18 mouse cellular contexts compared by ENCODE assay signal in the genomic region with DNA sequence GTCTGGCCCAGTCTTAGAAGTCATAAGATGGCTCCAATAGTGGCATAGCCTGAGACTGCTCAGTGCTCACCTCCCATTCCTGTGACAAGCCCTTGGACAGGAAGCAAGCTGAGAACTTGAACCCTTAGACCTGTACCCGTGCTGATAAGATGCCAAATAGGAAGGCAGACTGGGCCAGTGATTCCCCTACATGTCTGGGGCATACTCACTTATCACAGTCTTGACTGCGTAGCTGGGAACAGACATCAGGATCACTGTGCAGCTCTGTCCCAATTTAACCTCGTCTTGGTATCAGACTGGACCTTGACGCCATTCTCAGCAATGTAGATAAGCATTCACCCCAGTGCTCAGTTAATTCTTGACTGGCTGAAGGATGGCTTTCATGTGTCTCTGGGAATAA. TPM values are rescaled to one million over a fixed set of nuclear protein-coding genes. Genes with fewer than 3 reads are reported as not detected.
DNase-seq lines count a peak whose midpoint lies in the region; ATAC-seq and TF ChIP-seq lines count a peak whose summit lies in the region.
"Had no signal": no experiment of that assay in that cellular context is flagged by ENCODE, and none has a peak within 500 bp of the region (broad histone marks: within the 10 kb centered on the region; RNA-seq: fewer than 3 reads in every experiment).

No protein-coding gene starts in this region.

- H3K9me3 ChIP-seq in liver, embryonic 13.5 days (replicated peaks), result no peaks in the 10 kb centered on the region
- H3K9me3 ChIP-seq in liver, postnatal 0 days (ENCODE audit: low read length), result no peaks in the 10 kb centered on the region
- H3K9me3 ChIP-seq: embryonic facial prominence, embryonic 13.5 days; forebrain, embryonic 13.5 days; hindbrain, embryonic 15.5 days had no signal

- no peak overlapping the region for H3K9ac ChIP-seq in liver, embryonic 13.5 days
- H3K9ac ChIP-seq in liver, postnatal 0 days (replicated peaks), result no peak overlapping the region
- H3K9ac ChIP-seq: embryonic facial prominence, embryonic 13.5 days; forebrain, embryonic 13.5 days; forebrain, postnatal 0 days; heart, embryonic 13.5 days; hindbrain, embryonic 15.5 days had no signal

- WGBS in liver, embryonic 13.5 days (ENCODE audit: insufficient replicate concordance), result 15% methylated on average over 4 of the region's 4 CpGs
- WGBS in liver, postnatal 0 days (ENCODE audit: insufficient replicate concordance), result 53% methylated on average over 4 of the region's 4 CpGs
- 20% methylated on average over 4 of the region's 4 CpGs for WGBS in small intestine, adult 2 months

- TF ChIP-seq POLR2A in testis, adult 2 months (IDR thresholded peaks at IDR 0.05; ENCODE audit: control insufficient read depth, low read depth, low read length), result no peak
- no peak for TF ChIP-seq POLR2A in small intestine, adult 2 months (IDR thresholded peaks at IDR 0.05; ENCODE audit: low read depth, low read length)

- TF ChIP-seq EP300 in liver, postnatal 0 days (IDR thresholded peaks at IDR 0.05; ENCODE audit: low read depth), result no peak

- no peak overlapping the region for H3K4me3 ChIP-seq in gastrocnemius, adult 2 months
- H3K4me3 ChIP-seq in liver, embryonic 13.5 days (replicated peaks), result no peak overlapping the region
- no peak overlapping the region for H3K4me3 ChIP-seq in liver, postnatal 0 days (ENCODE audit: low read depth, low read length)
- no peak overlapping the region for H3K4me3 ChIP-seq in testis, adult 2 months (ENCODE audit: control insufficient read depth, low read depth, low read length)
- no peak overlapping the region for H3K4me3 ChIP-seq in small intestine, adult 2 months (ENCODE audit: low read depth, low read length)
- H3K4me3 ChIP-seq: embryonic facial prominence, embryonic 13.5 days; forebrain, embryonic 13.5 days; heart, adult 2 months; heart, embryonic 13.5 days; hindbrain, embryonic 15.5 days had no signal

- no peaks in the 10 kb centered on the region for H3K36me3 ChIP-seq in liver, embryonic 13.5 days
- no peaks in the 10 kb centered on the region for H3K36me3 ChIP-seq in liver, postnatal 0 days (replicated peaks; ENCODE audit: insufficient read depth, low read length)
- H3K36me3 ChIP-seq in testis, adult 2 months (ENCODE audit: control insufficient read depth, insufficient read depth, low read length), result no peaks in the 10 kb centered on the region
- H3K36me3 ChIP-seq in small intestine, adult 2 months (ENCODE audit: control insufficient read depth, insufficient read depth, low read length), result no peaks in the 10 kb centered on the region; the same call in 1 of the 2 replicates
- H3K36me3 ChIP-seq: embryonic facial prominence, embryonic 13.5 days; heart, embryonic 13.5 days had no signal

- H3K4me1 ChIP-seq in liver, embryonic 13.5 days (replicated peaks), result peaks cover 18% of the 10 kb centered on the region
- peaks cover 7% of the 10 kb centered on the region; the same call in 1 of the 2 replicates for H3K4me1 ChIP-seq in liver, postnatal 0 days (ENCODE audit: insufficient read depth)
- H3K4me1 ChIP-seq in testis, adult 2 months (ENCODE audit: control insufficient read depth, insufficient read depth, low read length), result no peaks in the 10 kb centered on the region
- H3K4me1 ChIP-seq in small intestine, adult 2 months (ENCODE audit: control insufficient read depth, insufficient read depth, insufficient read length, low read length), result peaks cover 29% of the 10 kb centered on the region; the same call in 1 of the 2 replicates
- H3K4me1 ChIP-seq: embryonic facial prominence, embryonic 13.5 days; forebrain, embryonic 13.5 days; hindbrain, embryonic 15.5 days had no signal

- no peak for DNase-seq in gastrocnemius, adult 2 months
- no peak for DNase-seq in gastrocnemius, postnatal 4 days (ENCODE audit: low spot score in 2 of 2)
- no peak for DNase-seq in liver, embryonic 13.5 days
- no peak for DNase-seq in liver, postnatal 0 days
- DNase-seq in testis, postnatal 14 days (ENCODE audit: low spot score), result no peak
- DNase-seq in thymus, postnatal 0 days (ENCODE audit: low spot score), result no peak
- DNase-seq: cerebellum, adult 8-10 months; cerebellum, postnatal 36 days; forebrain, postnatal 0 days; gastrocnemius, postnatal 10 days; heart, adult 2 months; heart, postnatal 36 days had no signal

- H3K27me3 ChIP-seq in liver, embryonic 13.5 days, result no peaks in the 10 kb centered on the region
- H3K27me3 ChIP-seq in liver, postnatal 0 days (ENCODE audit: insufficient read depth, low read length), result no peaks in the 10 kb centered on the region
- no peaks in the 10 kb centered on the region for H3K27me3 ChIP-seq in testis, adult 2 months (ENCODE audit: control insufficient read depth, insufficient read depth, low read length)
- no peaks in the 10 kb centered on the region for H3K27me3 ChIP-seq in small intestine, adult 2 months (ENCODE audit: control insufficient read depth, insufficient read depth, low read length)
- H3K27me3 ChIP-seq: embryonic facial prominence, embryonic 13.5 days; forebrain, embryonic 13.5 days; heart, embryonic 13.5 days; hindbrain, embryonic 15.5 days had no signal

- H3K4me2 ChIP-seq in liver, embryonic 13.5 days, result no peak overlapping the region
- no peak overlapping the region for H3K4me2 ChIP-seq in liver, postnatal 0 days (ENCODE audit: low read depth, low read length)
- H3K4me2 ChIP-seq: embryonic facial prominence, embryonic 13.5 days; forebrain, embryonic 13.5 days; heart, embryonic 13.5 days; hindbrain, embryonic 15.5 days had no signal

- no peak for TF ChIP-seq CTCF in gastrocnemius, adult 2 months (IDR thresholded peaks at IDR 0.05)
- no peak for TF ChIP-seq CTCF in liver, postnatal 0 days (IDR thresholded peaks at IDR 0.05; ENCODE audit: low read depth)
- no peak for TF ChIP-seq CTCF in testis, adult 2 months (IDR thresholded peaks at IDR 0.05; ENCODE audit: control insufficient read depth, insufficient read depth, insufficient replicate concordance, low read depth, low read length)
- TF ChIP-seq CTCF in small intestine, adult 2 months (IDR thresholded peaks at IDR 0.05; ENCODE audit: extremely low read depth, insufficient read length, insufficient replicate concordance, low read depth, low read length), result no peak

- H3K27ac ChIP-seq in gastrocnemius, adult 2 months, result peak overlapping the region; percentile 81
- no peak overlapping the region for H3K27ac ChIP-seq in liver, embryonic 13.5 days
- H3K27ac ChIP-seq in liver, postnatal 0 days (ENCODE audit: low read depth), result no peak overlapping the region
- H3K27ac ChIP-seq in testis, adult 2 months (ENCODE audit: control insufficient read depth, insufficient read depth, low read depth, low read length), result peak overlapping the region; percentile 54
- peak overlapping the region; percentile 58; the same call in 1 of the 2 replicates for H3K27ac ChIP-seq in small intestine, adult 2 months (ENCODE audit: insufficient read depth, low read depth, low read length)
- H3K27ac ChIP-seq: embryonic facial prominence, embryonic 13.5 days; forebrain, embryonic 13.5 days; heart, adult 2 months; heart, embryonic 13.5 days; hindbrain, embryonic 15.5 days had no signal

- ATAC-seq in liver, embryonic 13.5 days (ENCODE audit: low read depth), result peak; percentile 47
- no peak for ATAC-seq in liver, postnatal 0 days
- ATAC-seq: forebrain, embryonic 13.5 days; forebrain, postnatal 0 days had no signal

- intact Hi-C loops in gastrocnemius, adult 2 months (cut with DNase I), result no loop called here

RNA-seq across cellular contexts. Expression of a gene that starts 29.9 kb away (rescaled TPM):
- 1 to 10 TPM; 4.6 to 8.6 TPM for total RNA-seq in gastrocnemius, adult 2 months (2021)
- 1 to 10 TPM; 7.7 to 8.0 TPM for total RNA-seq in gastrocnemius, postnatal 4 days (2021)
- polyA plus RNA-seq in liver, embryonic 13.5 days (2015; fragmentation: Nextera tagmentation; extraction: Ambion mirVana), result 2.5 and 3.5 TPM in 2 replicates
- 2.9 and 3.6 TPM in 2 replicates for polyA plus RNA-seq in liver, postnatal 0 days (2015; fragmentation: Nextera tagmentation; extraction: Ambion mirVana)
- polyA plus RNA-seq in testis, adult 2 months (2012; rRNA removed), result 2.3 and 2.6 TPM in 2 replicates
- polyA plus RNA-seq in small intestine, adult 2 months (2012; rRNA removed), result 6.6 and 11.7 TPM in 2 replicates
- polyA plus RNA-seq in thymus, postnatal 0 days (2015; fragmentation: Nextera tagmentation; extraction: Ambion mirVana), result 27.5 and 27.7 TPM in 2 replicates

RNA-seq across cellular contexts. Expression of a gene that starts 51.4 kb away (rescaled TPM):
- total RNA-seq in gastrocnemius, adult 2 months (2021), result 1 to 10 TPM; 1.1 to 1.3 TPM
- total RNA-seq in gastrocnemius, postnatal 4 days (2021), result 1 to 10 TPM; 2.2 to 2.6 TPM
- polyA plus RNA-seq in liver, embryonic 13.5 days (2015; fragmentation: Nextera tagmentation; extraction: Ambion mirVana), result 0.13 and 0.31 TPM in 2 replicates
- 0.22 and 0.26 TPM in 2 replicates for polyA plus RNA-seq in liver, postnatal 0 days (2015; fragmentation: Nextera tagmentation; extraction: Ambion mirVana)
- polyA plus RNA-seq in testis, adult 2 months (2012; rRNA removed), result 2.7 and 3.3 TPM in 2 replicates
- polyA plus RNA-seq in small intestine, adult 2 months (2012; rRNA removed), result 8.4 and 18.1 TPM in 2 replicates
- 0.33 and 0.46 TPM in 2 replicates for polyA plus RNA-seq in thymus, postnatal 0 days (2015; fragmentation: Nextera tagmentation; extraction: Ambion mirVana)

Comparison
In these comparisons a context has a peak if more than half of its experiments do, and no peak if none do; other contexts are left out.
1. H3K27ac ChIP-seq: peak in gastrocnemius, adult 2 months (single experiment), testis, adult 2 months (single experiment) and small intestine, adult 2 months (single experiment); none in liver, embryonic 13.5 days (single experiment) and liver, postnatal 0 days (single experiment).